Mouse (Mus musculus) gastrocnemius, postnatal 10 days (tissue): ENCODE data around the gene Gm10382. TPM values are rescaled to one million over a fixed set of nuclear protein-coding genes. Genes with fewer than 3 reads are reported as not detected.
"Not testable (repeated sequence)": the region's sequence is repeated elsewhere in the genome, so short reads cannot be mapped to it uniquely, and the experiment has no call there.

Experiments used
- DNase-seq: peaks from one replicate; pipeline ENCODE4 v3.0.0; 2021; ENCODE audit warnings: mixed read lengths
- total RNA-seq, 2 experiments: library from RNA; stranded (reverse); gene quantifications; 2 replicates each; pipeline ENCODE4 v1.2.3; 2021

The Gm10382 gene
- total RNA-seq, 2 experiments from 2014 or later, result 0.19 to 0.36 TPM

DNA sequence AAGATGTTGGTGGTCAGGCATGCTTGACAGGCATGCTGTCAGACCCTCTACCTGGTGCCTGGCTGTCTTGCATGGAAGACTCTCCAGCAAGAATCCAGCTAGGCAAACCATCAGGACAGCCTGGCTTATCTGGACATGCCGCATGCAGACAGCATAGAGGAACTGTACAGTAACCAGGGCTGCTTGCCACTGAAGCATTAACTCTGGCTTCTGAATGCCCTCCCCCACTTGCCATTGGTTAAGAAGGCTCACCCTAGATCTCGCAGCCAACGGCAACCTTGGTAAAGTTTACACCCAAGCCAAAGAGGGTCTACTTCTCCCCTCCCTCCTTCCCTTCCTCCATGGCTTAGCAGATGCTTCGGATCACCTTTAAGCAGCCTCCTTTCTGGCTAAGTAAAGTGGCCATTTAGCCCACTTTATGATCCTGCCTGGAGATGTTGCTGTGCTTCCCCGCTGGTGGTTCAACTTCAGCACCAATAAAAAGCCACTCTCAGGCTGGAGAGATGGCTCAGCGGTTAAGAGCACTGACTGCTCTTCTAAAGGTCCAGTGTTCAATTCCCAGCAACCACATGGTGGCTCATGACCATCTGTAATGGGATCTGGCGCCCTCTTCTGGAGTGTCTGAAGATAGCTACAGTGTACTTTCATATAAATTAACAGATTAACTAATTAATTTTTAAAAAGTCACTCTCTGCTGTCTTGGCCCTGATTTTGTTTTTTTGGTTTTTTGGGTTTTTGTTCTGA is 18.0 kb upstream of the Gm10382 start:
- no peak for DNase-seq

DNA sequence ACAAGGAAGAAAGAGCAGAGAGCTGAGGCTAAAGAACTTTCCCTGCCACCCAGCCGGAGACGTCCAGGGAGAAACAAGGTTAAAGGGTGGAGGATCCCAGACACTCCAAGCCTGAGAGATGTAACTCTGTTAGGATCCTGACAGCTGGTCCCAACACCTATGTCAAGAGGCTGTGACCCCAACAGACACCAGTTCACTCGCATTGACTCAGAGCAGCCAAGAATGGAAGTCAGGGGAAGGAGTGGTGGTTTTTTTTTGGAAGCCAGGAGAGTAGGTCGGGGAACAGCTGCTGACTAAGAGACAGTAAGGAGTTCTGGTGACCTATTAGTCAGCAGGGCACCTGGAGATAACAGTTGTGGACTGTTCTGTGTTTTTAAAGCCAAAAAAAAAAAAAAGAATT is 17.1 kb upstream of the Gm10382 start:
- DNase-seq, result no peak

DNA sequence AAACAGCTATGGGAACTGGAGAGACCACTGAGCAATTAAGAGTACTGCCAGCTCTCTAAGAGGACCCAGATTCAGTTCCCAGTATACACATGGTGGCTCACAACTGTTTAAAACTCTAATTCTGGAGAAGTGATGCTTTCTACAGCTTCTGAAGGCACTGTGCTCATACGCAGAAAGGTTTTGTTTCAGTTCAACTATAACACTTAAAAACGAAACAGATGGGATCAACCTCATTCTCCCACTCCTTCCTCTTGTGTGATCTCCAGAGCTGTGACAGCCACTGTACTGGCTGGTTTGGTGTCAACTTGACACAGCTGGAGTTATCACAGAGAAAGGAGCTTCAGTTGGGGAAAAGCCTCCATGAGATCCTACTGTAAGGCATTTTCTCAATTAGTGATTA is 13.3 kb upstream of the Gm10382 start:
- DNase-seq, result no peak

DNA sequence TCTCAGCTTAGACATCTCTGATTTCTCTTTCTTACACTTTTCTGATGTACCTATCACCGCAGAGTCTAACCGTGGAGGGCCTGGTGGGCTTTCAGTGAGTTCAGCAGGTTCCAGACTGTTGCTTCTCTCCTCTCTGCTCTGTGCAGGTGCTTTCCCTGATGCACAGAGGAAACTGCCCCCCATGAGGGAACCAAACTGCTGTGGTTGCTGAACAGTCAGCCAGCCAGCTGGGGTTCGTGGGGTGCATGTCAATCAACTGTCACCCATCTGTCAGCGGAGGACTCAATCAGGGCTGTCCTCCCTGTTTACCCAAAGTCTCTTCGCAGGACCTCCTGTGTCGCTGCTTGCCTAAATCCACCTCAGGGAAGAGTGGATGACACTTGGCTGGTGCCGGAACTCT is 11.9 kb upstream of the Gm10382 start:
- DNase-seq, result no peak

DNA sequence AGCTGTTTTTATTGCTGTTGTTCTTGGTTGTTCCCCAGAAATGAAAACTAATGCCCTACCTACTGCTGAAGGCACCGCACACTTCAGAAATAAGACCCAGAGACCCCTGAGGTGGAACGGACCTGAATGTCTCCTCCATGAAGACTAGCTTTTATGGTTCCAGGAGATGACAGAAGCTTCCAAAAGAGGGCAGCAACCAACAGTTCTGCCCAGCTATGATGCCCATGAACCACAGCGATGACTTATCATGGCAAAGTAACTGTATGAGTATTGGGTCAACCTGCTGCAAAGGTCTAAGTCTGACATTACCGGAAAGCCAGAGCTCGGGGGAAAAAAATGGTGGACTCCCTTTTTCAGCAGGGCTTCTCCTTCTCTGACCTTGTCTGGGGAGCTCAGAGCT is 10.2 kb upstream of the Gm10382 start:
- DNase-seq, result no peak

DNA sequence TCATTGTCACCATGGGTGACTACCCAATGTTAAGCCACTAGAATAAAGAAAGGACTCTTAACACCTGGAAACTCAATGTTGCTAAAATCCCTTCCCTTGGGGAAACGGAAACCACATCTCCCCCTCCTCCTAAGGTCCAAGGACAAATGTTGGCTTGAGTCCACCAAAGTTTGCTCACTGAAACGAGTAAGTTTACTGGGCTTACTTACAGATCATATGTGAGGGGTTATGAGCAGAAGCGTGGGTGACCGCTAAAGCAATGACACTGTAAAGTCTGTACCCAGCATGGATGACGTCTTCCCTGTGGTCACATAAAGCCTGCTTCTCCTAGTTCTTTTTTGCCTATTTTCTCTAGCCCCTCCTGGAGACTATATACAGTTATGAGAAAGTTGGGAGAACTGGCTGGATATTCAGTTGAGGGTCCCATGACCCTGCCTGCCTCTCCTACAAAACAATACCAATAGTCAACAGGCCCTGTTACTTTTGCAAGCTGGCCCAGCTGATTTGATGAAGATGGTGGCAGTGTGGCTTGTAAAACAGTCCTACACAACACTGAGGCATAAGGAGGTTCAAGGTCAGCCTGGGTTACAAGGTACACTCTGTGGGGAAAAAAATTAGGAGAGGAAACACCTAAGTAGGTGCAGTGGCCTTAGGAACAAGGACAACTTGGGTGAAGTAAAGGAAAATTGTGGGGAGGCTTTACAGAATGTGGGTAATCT is 7.0 kb upstream of the Gm10382 start:
- no peak for DNase-seq

DNA sequence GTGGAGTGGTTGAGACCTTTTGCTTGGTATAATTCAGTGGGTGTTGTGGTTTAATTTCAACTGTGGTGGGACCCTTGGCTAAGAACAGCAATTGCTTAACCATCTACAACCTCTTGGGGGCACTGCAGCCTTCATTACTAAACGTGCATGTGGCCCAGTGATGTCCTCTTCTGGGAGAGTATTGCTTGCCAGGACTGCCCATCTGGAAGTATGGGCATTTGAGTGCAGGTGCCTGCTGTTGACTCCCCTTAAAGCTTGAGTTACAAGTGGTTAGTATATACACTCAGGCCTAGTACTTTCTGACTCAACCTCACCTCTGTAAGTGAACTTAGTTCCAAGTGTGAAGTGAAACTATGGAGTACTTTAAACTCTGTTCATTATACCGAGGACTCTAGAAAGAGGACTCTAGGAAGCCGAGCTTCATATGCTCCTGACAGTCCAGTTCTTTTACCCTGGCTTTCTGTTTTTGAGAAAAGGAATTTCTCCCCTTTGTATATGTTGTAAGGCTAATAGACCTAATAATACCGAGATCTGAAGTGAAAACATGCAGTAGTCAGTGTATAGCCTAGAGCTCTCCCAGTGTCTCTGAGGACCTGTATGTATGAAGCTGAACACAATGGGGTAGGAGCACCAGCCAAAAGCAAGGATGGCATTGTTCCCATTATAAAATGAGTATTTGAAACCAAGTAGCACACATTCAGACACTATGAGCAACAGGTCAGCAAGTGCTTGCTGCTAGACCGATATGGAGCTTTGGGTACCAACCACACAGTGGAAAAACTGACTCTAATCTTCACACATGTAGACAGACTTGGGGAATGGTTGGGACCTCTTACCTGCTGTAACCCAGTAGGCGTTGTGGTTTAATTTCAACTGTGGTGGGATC is 6.2 kb upstream of the Gm10382 start:
- DNase-seq, result peak; percentile 54

DNA sequence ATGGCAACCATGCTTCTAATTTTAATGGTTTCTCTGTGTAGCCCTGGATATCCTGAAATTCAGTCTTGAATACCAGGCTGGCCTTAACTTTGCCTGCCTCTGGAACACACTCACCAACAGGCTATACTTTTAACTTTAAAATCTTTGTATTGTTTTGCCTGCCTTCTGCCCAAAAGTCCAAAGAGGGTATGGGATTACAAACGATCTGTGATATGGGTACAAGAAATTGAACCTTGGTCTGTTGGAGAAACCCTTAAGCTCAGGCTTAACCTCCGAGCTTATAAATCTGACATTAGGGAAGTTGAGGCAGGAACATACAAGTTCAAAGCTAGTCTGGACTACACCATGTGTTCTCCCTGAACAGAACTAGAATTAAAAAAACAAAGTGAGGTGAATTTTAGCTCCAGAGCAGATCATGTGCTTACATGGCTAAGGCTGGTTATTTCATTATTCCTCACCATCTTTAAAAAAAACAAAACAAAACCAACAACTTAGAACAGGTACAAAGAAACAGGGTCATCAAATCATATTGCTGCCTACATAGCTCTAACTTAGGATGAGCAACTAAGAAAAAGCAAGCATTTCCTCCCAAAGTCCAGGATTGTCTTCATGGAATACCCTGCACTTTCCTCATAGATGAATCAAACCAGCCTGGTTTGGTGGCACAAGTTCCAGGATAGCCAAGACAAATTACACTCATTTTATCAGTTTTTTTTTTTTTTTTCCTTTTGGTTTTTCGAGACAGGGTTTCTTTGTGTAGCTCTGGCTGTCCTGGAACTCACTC is 5.3 kb upstream of the Gm10382 start:
- no peak for DNase-seq

DNA sequence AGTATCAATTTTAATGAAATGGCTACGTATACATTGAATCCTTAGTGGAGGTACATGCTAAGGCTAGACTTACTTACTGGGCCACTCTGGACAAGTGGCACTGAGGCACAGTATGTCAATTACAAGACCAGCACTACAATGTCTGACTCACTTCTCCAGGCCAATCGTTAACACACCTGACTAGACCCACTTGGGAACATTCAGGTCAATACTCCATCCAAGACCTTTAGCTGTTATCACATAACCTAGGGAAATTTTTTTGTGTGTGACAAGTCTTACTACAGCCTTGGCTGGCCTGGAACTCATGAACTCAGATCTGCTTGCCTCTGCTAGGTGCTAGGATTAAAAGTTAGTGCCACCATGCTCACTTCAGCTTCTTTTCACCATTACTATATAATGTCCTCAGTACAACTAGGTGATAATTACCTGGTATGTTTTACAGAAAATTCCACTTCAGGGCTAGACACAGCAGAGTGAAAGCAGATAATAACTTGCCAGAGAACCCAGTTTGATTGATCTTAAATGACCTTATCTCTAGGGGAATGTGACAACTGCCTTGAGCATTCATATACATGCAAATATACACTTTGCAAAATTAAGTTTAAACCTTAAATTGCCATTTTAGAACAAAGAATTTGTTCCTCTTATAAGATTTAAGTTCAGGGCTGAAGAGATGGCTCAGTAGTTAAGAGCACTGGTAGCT is 4.5 kb upstream of the Gm10382 start:
- no peak for DNase-seq

DNA sequence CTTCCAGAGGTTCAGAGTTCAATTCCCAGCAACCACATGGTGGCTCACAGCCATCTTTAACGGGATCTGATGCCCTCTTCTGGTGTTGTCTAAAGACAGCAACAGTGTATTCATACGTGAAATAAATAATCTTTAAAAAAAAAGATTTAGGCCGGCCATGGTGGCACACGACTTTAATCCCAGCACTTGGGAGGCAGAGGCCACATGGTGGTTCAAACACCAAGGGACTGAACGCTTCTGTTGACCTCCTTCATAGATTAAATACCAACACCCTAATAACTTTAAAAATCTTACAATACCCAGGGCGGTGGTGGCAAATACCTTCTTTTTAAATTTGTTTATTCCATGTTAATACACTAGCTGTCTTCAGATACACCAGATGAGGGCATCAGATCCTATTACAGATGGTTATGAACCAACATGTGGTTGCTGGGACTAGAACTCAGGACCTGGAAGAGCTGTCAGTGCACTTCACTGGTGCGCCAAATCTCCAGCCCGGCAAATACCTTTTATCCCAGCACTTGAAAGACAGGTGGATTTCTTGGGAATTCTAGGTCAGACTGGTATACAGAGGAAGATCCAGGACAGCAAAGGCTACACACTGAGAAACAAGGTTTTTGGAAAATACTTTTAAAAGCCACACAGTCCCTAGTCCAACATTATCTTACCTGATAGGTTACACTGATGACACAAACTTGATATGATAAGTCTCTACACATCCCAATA is 3.7 kb upstream of the Gm10382 start:
- no peak for DNase-seq

DNA sequence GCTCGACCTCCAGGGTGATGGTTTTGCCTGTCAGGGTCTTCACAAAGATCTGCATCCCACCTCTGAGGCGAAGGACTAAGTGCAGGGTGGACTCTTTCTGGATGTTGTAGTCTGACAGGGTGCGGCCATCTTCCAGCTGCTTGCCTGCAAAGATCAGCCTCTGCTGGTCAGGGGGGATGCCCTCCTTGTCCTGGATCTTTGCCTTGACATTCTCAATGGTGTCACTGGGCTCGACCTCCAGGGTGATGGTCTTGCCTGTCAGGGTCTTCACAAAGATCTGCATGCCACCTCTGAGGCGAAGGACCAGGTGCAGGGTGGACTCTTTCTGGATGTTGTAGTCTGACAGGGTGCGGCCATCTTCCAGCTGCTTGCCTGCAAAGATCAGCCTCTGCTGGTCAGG is 1.8 kb upstream of the Gm10382 start:
- DNase-seq, result not testable (repeated sequence)

DNA sequence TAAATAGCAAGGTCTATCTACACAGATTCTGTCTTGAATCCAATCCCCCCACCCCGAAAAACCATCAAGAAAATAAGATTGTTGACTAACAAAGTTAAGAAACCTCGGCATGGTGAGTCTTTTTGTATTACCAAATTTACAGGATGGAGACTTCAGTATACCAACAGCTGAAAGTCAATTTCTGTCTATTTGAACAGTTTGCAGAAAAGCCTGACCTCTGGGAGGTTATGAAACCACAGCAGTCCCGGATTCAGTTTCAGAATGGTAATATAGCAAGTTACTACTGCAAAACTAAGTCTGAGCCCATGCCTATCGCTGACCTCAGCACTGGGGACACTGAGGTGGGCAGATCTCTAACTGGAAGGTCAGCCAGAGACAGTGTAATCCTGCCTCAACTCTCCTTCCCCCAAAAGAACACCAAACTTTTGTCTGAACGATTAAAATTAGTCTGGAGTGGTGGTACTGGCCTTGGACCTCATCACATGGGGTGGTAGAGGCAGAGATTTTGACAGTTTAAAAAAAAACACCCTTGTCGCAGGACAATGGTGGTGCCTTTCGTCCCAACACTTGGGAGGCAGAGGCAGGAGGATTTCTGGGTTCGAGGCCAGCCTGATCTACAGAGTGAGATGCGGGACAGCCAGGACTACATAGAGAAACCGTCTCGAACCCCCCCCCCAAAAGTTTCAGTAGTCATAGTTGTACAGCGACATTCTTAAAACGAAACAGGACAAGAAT is 597 bp upstream of the Gm10382 start:
- no peak for DNase-seq

DNA sequence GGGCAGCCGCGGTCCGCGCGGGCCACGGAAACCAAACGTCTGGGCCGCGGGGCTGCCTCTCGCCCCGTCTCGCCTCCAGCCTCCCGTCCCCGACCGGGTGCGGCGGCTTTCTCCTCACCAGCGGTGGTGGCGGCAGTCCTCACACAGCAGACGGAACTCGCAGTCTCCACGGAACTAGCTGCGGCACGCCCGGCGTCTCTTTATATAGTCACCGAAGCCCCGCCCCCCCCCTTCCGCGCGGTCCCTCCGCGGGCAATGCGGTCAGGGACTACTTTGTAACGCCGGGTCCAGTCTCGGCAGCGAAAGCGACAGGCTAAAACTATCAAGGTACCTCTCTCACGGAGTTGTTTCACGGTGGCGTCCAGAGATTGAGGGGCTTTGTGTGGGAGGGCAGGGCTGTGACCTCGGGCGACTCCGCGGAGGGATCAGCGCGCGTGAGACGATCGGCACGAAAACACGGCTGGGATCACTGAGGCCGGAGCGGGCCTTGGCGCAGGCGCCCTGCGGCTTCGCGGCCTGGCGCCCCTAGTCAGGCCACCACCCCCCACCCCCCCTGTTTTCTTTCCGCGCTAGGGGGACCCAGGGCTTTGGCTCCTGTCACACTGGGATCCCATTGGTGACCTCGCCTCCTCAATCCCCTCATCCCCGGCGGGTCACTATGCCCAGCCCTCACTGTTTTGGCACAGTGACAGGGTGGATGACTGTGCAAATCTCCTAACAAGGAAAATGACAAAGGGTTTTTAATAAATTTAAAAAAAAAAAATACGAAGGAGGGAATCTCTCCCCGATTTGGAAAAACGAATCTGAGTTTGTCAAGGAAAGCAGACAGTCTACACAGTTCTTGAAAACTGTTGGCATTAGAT is 688 bp downstream of the Gm10382 start, which contains the start of gene Ubc:
Gene Ubc (minus strand): TSS at position 624 of the 863 bp plus-strand sequence.
- peak; percentile 91 for DNase-seq

DNA sequence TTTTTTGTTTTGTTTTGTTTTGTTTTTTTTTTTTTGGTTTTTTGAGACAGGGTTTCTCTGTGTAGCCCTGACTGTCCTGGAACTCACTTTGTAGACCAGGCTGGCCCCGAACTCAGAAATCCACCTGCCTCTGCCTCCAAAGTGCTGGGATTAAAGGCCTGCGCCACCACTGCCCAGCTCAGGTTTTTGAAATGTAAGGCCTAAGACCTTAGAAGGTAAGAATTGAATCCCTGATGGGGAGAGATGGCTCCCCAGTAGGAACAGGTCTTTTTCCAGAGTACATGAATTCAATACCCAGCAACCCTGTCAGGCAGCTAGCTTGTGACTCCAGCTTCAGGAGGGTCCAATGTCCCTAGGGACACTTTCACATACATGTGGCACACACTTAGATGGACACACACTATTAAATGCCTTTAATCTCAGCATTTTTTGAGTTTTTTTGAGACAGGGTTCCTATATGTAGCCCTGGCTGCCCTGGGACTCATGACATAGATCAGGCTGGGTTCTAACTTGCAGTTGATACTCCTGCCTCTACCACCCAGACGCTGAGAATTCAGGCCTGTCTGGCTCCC is 1.9 kb downstream of the Gm10382 start:
- DNase-seq, result no peak

DNA sequence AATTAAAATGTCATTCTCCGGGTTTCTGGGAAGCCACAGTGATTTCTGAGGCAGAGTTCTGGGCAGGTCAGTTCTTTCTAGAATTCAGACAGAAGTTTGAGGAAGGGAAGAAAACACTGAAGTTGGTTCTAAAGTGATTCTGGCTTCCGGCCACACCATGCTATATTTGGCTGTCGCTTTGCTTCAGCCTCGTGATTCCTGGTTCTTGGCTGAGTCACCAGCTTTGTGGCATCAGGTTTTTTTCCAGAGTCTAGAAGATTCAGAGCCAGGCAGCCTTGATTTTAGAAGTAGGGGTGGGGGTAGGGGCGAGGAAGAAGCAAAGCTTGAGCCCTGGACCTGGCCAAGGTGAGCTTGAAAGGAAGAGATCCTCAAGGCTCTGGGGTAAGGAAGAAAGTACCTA is 2.5 kb downstream of the Gm10382 start:
- DNase-seq, result no peak

DNA sequence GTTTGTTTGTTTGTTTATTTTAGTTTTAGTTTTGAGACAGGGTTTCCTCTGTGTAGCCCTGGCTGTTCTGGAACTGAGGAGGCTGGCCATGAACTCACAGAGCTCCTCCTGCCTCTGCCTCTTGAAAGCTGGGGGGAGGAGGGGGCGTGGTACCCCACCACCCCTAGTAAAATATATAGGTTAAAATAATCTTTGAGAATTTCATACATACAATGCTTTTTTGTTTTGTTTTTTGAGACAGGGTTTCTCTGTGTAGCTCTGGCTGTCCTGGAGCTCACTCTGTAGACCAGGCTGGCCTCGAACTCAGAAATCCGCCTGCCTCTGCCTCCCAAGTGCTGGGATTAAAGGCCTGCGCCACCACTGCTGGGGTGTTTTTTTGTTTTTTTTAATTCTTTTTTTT is 3.1 kb downstream of the Gm10382 start:
- DNase-seq, result not testable (repeated sequence)

DNA sequence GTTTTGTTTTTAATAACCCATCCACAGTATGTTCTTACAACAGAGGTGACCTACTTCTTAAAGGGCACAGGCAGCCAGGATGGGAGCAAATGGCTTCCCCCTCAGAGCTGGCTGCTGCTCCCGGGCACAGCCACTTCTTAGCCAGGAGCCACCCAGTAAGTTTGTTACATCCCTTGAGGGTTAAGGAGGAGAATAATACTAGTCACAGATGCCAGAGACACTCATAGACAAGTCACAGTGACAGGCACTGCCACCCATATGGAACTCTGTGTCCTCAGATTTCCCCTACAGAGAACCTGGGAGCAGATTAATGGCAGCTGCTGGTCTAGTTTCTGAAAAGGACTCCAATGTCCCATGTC is 3.5 kb downstream of the Gm10382 start:
- DNase-seq, result no peak

DNA sequence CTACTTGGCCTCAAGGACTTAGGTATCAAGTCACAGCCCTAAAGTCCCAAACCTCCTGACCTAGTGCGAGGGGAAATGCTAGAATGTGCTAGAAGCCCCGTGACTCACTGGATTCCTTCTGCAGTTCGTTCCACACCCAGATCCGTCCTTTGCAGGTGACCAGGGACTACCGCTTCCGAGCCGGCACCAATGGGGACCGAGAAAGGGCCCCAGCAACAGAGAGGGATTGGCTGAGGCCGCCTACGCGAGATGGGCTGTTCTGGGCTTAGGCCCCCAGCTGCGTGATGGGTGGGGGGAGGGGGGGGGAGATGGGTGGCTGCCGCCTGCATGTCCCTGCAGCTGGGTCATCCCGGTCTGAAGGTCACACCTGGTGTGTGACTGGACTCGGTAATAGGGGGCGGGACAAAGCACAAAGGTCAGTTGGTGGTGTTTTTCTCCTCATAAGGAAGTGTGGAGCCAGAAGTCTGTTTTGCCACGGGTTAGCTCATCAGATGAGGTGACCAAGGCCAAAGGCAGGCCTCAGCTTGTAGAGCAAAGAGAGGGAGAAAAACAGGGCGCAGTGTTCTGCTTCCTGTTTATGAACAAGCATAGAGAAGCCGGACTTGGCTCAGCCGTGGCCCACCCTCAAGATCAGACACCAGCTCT is 4.0 kb downstream of the Gm10382 start:
- DNase-seq, result peak; percentile 92
